Mouse (Mus musculus) B cell, adult 2 months (primary cell): ENCODE results near the gene Cebpz.
A peak's percentile ranks its signal among the peaks of the same experiment; 100 is the strongest.

ENCODE experiments used
- DNase-seq, 2 experiments: peaks; one replicate each; pipeline ENCODE4 v3.0.0; 2022

Gene Cebpz

GRCm38 (mm10) chr17:78936466-78937228 is at the start of gene Cebpz, which contains the start of gene Ndufaf7:
TSS of gene Cebpz (minus strand) at chr17:78937066.
TSS of gene Ndufaf7 (plus strand) at chr17:78937136.
- peak; percentile 99 to 100 for DNase-seq

- no peak for DNase-seq
These were observed 46.9 kb upstream of the Cebpz start for GRCm38 (mm10) chr17:78983736-78984135.

- no peak for DNase-seq
These were observed 46.3 kb upstream of the Cebpz start for GRCm38 (mm10) chr17:78983166-78983565.

GRCm38 (mm10) chr17:78968500-78968899 is 31.6 kb upstream of the Cebpz start:
- DNase-seq = no peak

GRCm38 (mm10) chr17:78966092-78966883 is 29.4 kb upstream of the Cebpz start:
- no peak for DNase-seq

- DNase-seq = no peak
These were observed 27.5 kb upstream of the Cebpz start for GRCm38 (mm10) chr17:78964387-78964786.

- DNase-seq = no peak
These were observed 22.6 kb upstream of the Cebpz start for GRCm38 (mm10) chr17:78959473-78959872.

- no peak for DNase-seq
These were observed 16.4 kb upstream of the Cebpz start for GRCm38 (mm10) chr17:78953240-78953639.

- no peak for DNase-seq
These were observed 15.2 kb upstream of the Cebpz start for GRCm38 (mm10) chr17:78952070-78952469.

GRCm38 (mm10) chr17:78951225-78951624 is 14.4 kb upstream of the Cebpz start:
- DNase-seq = no peak

GRCm38 (mm10) chr17:78942579-78942978 is 5.7 kb upstream of the Cebpz start:
- DNase-seq = no peak

GRCm38 (mm10) chr17:78938927-78939326 is 2.1 kb upstream of the Cebpz start:
- no peak for DNase-seq

- no peak for DNase-seq
These were observed 475 bp upstream of the Cebpz start for GRCm38 (mm10) chr17:78937229-78937853.

GRCm38 (mm10) chr17:78935857-78936256 is 1.0 kb downstream of the Cebpz start:
- peak; percentile 10 to 33 for DNase-seq

GRCm38 (mm10) chr17:78917696-78918095 is 19.2 kb downstream of the Cebpz start:
- DNase-seq = no peak

GRCm38 (mm10) chr17:78916899-78917298 is 20.0 kb downstream of the Cebpz start:
- DNase-seq = no peak

- DNase-seq = peak; percentile 93
These were observed 20.5 kb downstream of the Cebpz start, which contains the start of gene Cebpzos for GRCm38 (mm10) chr17:78916369-78916813. TSS of gene Cebpzos (plus strand) at chr17:78916500.

GRCm38 (mm10) chr17:78915772-78916171 is 21.1 kb downstream of the Cebpz start:
- DNase-seq = no peak

- DNase-seq = no peak
These were observed 22.9 kb downstream of the Cebpz start for GRCm38 (mm10) chr17:78913921-78914320.

GRCm38 (mm10) chr17:78912861-78913281 is 24.0 kb downstream of the Cebpz start:
- no peak for DNase-seq

- no peak for DNase-seq
These were observed 27.5 kb downstream of the Cebpz start for GRCm38 (mm10) chr17:78909374-78909773.

GRCm38 (mm10) chr17:78906892-78907291 is 30.0 kb downstream of the Cebpz start, which contains the start of gene Sult6b1:
TSS of gene Sult6b1 (minus strand) at chr17:78906992.
- no peak for DNase-seq

- no peak for DNase-seq
These were observed 33.7 kb downstream of the Cebpz start for GRCm38 (mm10) chr17:78903158-78903557.
